9 mouse cellular contexts compared by ENCODE assay signal in genomic region chr3:127036118-127036517, GRCm38 (mm10).
"Had no signal": no experiment of that assay in that cellular context is flagged by ENCODE, and none has a peak within 500 bp of the region (broad histone marks: within the 10 kb centered on the region; RNA-seq: fewer than 3 reads in every experiment).

No protein-coding gene starts in this region.

- H3K27ac ChIP-seq: limb, embryonic 13.5 days; liver, embryonic 14.5 days; midbrain, embryonic 12.5 days had no signal

- H3K4me1 ChIP-seq: midbrain, embryonic 12.5 days had no signal

- H3K9ac ChIP-seq: limb, embryonic 13.5 days; liver, embryonic 14.5 days; midbrain, embryonic 12.5 days had no signal

- H3K4me2 ChIP-seq: limb, embryonic 13.5 days; midbrain, embryonic 12.5 days had no signal

- H3K27me3 ChIP-seq: limb, embryonic 13.5 days; midbrain, embryonic 12.5 days had no signal

- H3K9me3 ChIP-seq: limb, embryonic 13.5 days; midbrain, embryonic 12.5 days had no signal

- H3K4me3 ChIP-seq: limb, embryonic 13.5 days; midbrain, embryonic 12.5 days had no signal

- DNase-seq: kidney, adult 18-20 months; kidney, postnatal 10 days; kidney, postnatal 4 days; left cerebral cortex, postnatal 4 days; lung, adult 18-20 months; thymus, postnatal 14 days had no signal
